Mouse (Mus musculus) layer of hippocampus, postnatal 36 days (tissue): ENCODE results near the gene Vps26a. TPM values are rescaled to one million over a fixed set of nuclear protein-coding genes. Genes with fewer than 3 reads are reported as not detected.

Source experiments
- DNase-seq, 2 experiments: peaks; one replicate each; pipeline ENCODE4 v3.0.0; 2022
- total RNA-seq, 2 experiments: library from RNA; stranded (reverse); gene quantifications; 2 replicates each; pipeline ENCODE4 v1.2.3; 2021

Vps26a gene
- total RNA-seq: 10 to 100 TPM; 43.2 to 46.8 TPM

DNA sequence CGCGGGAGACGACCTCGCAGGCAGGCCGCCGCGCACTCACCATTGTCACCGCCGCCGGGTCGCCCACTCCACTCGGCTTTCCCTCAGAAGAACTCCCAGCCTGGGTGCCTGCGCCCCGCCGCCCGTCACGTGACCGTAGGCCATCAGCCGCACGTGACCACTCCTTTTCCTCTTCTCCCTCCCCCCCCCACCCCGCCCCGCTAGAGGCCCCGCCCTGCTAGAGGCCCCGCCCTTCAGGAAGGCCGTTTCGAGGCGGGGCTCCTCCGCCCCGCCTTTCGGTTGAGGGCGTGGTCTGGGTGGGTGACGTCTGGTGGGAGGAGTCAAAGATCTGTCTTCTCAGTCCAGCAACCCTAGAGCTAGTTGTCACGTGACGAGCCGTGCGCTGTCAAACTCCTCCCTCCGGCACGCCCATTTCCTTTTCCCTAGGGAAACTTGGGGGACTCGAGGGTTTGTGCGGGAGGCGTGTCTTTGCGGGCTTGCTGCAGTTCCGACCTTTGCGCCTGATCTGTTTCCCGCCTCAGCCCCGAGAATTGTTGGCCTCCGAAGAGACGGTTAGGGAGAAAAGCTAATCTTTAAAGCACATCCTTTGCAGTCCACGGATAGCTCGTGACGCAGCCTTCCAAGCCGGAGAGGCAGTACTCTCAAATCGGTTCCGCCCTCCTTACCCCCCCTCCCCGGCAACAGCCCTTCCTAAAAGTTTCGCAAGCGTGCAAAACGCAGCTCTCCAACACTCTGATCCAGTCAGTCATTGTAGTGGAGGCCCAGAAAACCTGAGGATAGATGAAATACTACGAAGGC, at the start of gene Vps26a:
TSS of gene Vps26a (minus strand) at position 188 of the 798 bp plus-strand sequence.
- peak; percentile 99 for DNase-seq

- no peak for DNase-seq
Observed at GRCm38 (mm10) chr10:62534509-62534908, 47.9 kb upstream of the Vps26a start.

DNA sequence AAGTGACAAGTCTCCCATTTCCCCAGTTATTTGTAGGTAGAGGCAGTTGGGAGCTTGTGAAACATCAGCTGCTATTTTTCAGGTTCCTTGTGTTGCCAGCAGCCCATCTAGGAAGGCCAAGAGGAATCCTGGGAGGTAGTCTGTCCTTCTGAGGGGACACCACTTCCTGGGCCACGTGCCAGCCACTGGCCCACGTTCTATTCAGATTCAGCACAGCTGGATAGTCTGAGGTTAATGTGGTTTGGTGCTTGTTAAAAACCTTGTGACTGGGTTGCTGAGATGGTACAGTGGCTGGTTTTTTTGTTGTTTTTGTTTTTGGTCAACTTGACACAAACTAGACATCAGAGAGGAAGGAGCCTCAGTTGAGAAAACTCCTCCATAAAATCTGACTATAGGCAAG, 46.2 kb upstream of the Vps26a start:
- DNase-seq: no peak

- no peak for DNase-seq
Observed at GRCm38 (mm10) chr10:62530183-62530582, 43.6 kb upstream of the Vps26a start.

DNA sequence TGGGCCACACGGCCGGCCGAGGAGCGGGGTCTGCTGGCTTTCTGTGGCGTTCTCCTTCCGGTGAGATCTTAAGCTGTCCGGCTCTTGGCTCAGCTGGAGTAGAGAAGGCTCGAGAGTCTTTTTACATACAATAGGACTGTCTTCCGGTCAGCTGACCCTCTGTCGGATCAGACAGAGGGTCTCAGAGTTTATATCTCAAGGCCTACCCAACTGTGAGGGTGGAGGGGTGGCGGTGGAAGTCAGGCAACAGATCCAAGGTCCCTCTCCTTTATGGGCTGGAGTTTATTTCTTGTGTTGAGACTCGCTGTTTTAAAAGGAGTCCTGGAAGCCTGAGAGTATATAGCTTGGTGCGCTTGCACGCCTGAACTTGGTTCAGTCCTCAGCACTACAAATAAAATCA, 40.7 kb upstream of the Vps26a start, which contains the start of gene Srgn:
TSS of gene Srgn (minus strand) at position 101 of the 400 bp plus-strand sequence.
- DNase-seq: no peak

DNA sequence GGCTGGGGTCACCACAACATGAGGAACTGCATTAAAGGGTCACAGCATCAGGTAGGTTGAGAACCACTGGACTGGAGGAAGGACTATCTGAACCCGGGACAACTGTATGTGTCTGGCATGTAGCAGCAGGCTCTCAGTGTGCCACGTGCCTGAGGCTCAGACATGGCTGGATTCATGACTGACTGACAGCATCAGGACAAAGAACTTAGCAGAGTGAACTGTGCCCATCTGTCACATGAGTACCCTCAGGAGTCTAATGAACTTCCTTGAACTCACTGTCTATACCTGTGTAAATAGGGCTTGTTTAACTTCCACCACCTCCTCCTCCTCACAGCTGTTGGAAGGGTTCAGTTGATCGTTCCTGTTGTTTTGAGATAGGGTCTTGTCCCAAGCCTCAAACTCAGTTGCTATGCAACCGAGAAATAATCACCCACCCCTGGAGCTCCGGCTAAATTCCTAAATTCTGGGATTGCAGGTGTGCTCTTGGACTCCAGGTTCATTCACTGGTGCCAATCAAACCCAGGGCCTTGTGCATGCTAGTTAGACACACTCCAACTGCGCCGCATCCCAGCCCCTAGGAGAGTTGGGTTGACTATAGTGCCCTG, 35.8 kb upstream of the Vps26a start:
- DNase-seq: no peak

- DNase-seq: no peak
Observed at GRCm38 (mm10) chr10:62521763-62522162, 35.2 kb upstream of the Vps26a start.

GRCm38 (mm10) chr10:62520911-62521310, 34.3 kb upstream of the Vps26a start:
- DNase-seq: no peak

GRCm38 (mm10) chr10:62517511-62517910, 30.9 kb upstream of the Vps26a start:
- no peak for DNase-seq

DNA sequence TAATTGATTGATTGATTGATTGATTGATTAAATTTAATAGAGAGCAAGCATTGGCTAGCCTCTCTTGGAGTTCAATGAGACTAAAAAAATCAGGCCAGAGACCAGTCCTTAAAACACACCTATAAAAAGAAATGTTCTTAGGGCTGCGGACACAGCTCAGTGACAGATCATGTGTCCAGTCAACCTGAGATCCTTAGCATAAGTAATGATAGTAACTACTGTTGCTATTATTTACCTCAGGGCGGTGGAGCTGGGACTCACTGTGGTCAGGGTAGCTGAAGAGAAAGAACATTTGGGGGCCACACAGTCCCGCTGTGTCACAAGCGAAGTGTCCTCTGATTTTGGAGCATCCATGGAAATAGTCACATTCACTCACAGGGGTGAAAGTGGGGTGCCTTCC, 26.2 kb upstream of the Vps26a start:
- no peak for DNase-seq

DNA sequence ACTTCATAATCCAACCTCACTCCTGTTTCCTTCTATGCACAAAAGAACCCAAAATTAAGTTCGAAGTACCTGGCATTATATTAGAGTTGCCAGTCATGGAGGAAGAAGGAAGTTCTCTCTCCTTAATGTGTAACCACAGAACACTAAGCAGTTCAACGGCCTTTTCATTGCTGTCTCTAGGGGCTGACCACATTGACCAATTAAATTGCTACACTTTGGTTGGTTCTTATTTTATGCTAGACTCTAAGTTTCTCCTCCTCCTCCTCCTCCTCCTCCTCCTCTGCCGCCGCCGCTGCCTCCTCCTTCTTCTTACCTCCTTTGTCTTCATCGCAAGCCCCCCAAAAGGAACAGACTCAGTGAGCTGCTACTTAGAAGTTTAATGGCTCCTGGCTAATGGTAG, 24.9 kb upstream of the Vps26a start:
- DNase-seq: no peak

GRCm38 (mm10) chr10:62509032-62509656, 22.5 kb upstream of the Vps26a start:
- DNase-seq: no peak

DNA sequence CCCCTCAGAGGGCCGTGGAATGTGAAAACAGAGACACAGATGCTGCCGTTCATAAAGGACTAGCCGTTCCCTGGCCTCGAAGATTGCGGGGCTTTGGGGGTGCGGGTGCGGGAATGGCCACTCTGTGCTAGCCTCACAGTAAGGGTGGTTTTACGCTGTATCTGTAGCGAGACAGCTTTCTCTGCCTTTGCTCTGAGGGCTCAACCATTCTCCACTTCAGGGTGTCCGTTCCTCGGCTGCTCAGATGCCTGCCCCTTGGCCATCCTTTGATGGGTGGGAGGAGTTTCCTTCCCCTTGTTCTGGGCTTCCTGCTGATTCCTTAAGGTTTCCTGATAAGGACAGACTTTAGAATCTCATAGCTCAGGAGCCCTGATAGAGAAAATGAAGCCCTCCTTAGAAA, 21.9 kb upstream of the Vps26a start:
- DNase-seq: no peak

DNA sequence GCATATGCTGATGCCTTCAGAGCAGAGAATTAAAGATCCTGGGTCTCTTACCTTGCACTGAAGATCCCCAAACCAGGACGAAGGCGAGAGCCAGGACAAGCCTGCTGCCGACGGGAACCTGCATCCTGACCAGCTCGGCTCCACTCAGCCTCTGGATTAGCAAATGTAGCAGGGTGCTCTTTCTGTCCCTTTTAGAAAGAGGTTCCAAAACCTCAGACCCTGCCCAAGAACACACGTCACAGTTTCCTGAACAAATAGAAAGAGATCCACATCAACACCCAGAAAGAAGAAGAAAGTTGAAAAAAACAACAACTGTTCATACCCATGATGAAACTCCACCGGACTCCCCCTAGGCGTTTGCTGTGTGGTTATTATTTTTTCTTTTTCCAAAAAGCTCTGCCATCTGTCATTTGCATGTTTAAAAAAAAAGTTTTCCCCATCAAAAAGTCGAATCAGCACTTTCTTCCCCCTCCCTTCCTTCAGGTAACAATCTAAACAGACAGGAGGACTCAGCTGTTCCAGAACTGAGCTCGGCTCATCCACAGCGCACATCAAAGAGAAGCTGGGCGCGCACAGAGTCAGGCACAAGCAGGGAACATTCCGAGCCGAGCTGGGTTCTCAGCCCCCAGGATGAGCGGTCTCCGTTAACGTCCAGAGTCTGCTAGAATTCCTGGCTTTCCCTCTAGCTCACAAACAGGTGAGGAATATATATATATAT, 21.1 kb upstream of the Vps26a start:
- DNase-seq: no peak

GRCm38 (mm10) chr10:62507071-62507470, 20.5 kb upstream of the Vps26a start:
- DNase-seq: no peak

DNA sequence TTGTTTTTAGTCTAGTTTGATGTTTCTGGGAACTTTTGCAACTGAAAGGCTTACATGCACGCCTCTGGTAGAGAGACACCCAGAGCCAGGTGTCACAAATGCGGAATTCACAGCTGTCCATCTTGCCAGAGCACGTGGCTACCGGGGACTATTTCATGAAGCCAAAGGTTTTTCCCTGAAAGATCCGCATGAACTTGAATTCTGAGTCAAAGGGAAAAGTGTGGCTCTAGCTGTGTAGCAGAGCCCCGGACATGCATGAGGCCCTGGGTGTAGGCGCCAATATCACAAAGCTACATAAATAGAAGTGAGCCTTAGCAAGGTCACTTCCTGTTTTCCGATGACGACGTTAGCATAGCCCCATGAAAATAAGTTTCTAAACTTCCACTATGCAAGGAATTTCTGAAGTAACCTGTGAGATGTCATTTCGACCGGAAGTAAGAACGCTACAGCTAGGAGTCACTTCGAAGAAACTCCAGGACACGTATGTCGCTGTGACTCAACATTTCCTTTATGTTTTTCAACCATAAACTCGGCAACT, 19.5 kb upstream of the Vps26a start:
- DNase-seq: no peak

- DNase-seq: no peak
Observed at GRCm38 (mm10) chr10:62505224-62505983, 18.8 kb upstream of the Vps26a start.

GRCm38 (mm10) chr10:62503836-62504628, 17.4 kb upstream of the Vps26a start:
- no peak for DNase-seq

- no peak for DNase-seq
Observed at GRCm38 (mm10) chr10:62503353-62503752, 16.7 kb upstream of the Vps26a start.

- DNase-seq: no peak
Observed at GRCm38 (mm10) chr10:62501951-62502350, 15.3 kb upstream of the Vps26a start.
